Mouse (Mus musculus) gastrocnemius, adult 8-10 months (tissue): ENCODE results near the gene Slc2a10. TPM values are rescaled to one million over a fixed set of nuclear protein-coding genes. Genes with fewer than 3 reads are reported as not detected.
"Not testable (repeated sequence)": the region's sequence is repeated elsewhere in the genome, so short reads cannot be mapped to it uniquely, and the experiment has no call there.

ENCODE experiments used
- DNase-seq, 2 experiments: peaks; one replicate each; pipeline ENCODE4 v3.0.0; 2022; ENCODE audit warnings: low spot score in 2 of 2
- total RNA-seq, 4 experiments: library from RNA; stranded (reverse); gene quantifications; 2 replicates each; pipeline ENCODE4 v1.2.4; 2022

Slc2a10 gene
- total RNA-seq, 4 experiments from 2014 or later: 0.68 to 1.5 (median 1.0) TPM

GRCm38 (mm10) chr2:165498816-165499215 is 4.8 kb upstream of the Slc2a10 start:
- no peak for DNase-seq

GRCm38 (mm10) chr2:165509686-165510085 is 6.1 kb downstream of the Slc2a10 start:
- no peak for DNase-seq

GRCm38 (mm10) chr2:165510466-165510865 is 6.9 kb downstream of the Slc2a10 start:
- DNase-seq: no peak

GRCm38 (mm10) chr2:165510914-165511458 is 7.4 kb downstream of the Slc2a10 start:
- not testable (repeated sequence) for DNase-seq

GRCm38 (mm10) chr2:165511530-165511929 is 7.9 kb downstream of the Slc2a10 start:
- DNase-seq: not testable (repeated sequence)

- DNase-seq: no peak
Measured at GRCm38 (mm10) chr2:165512426-165512825, 8.8 kb downstream of the Slc2a10 start.

- DNase-seq: no peak
Measured at GRCm38 (mm10) chr2:165512870-165513600, 9.4 kb downstream of the Slc2a10 start.

- no peak for DNase-seq
Measured at GRCm38 (mm10) chr2:165515178-165515728, 11.7 kb downstream of the Slc2a10 start.

- no peak for DNase-seq
Measured at GRCm38 (mm10) chr2:165525609-165526008, 22.0 kb downstream of the Slc2a10 start.

- peak in 1 of 2 experiments; percentile 10 for DNase-seq
Measured at GRCm38 (mm10) chr2:165529106-165529505, 25.5 kb downstream of the Slc2a10 start.

GRCm38 (mm10) chr2:165533789-165534188 is 30.2 kb downstream of the Slc2a10 start:
- no peak for DNase-seq

- DNase-seq: no peak
Measured at GRCm38 (mm10) chr2:165540975-165541374, 37.4 kb downstream of the Slc2a10 start.

- DNase-seq: no peak
Measured at GRCm38 (mm10) chr2:165542939-165543669, 39.5 kb downstream of the Slc2a10 start.

GRCm38 (mm10) chr2:165543670-165544016 is 40.1 kb downstream of the Slc2a10 start:
- DNase-seq: no peak

- DNase-seq: no peak
Measured at GRCm38 (mm10) chr2:165545687-165546086, 42.1 kb downstream of the Slc2a10 start.

- no peak for DNase-seq
Measured at GRCm38 (mm10) chr2:165546341-165546740, 42.8 kb downstream of the Slc2a10 start.

- no peak for DNase-seq
Measured at GRCm38 (mm10) chr2:165547410-165547809, 43.8 kb downstream of the Slc2a10 start.

- DNase-seq: no peak
Measured at GRCm38 (mm10) chr2:165548627-165549026, 45.0 kb downstream of the Slc2a10 start.

GRCm38 (mm10) chr2:165550410-165550809 is 46.8 kb downstream of the Slc2a10 start:
- DNase-seq: not testable (repeated sequence)

- no peak for DNase-seq
Measured at GRCm38 (mm10) chr2:165554066-165554465, 50.5 kb downstream of the Slc2a10 start.

GRCm38 (mm10) chr2:165557278-165557677 is 53.7 kb downstream of the Slc2a10 start:
- no peak for DNase-seq

GRCm38 (mm10) chr2:165558916-165559315 is 55.3 kb downstream of the Slc2a10 start:
- DNase-seq: no peak
